Mouse (Mus musculus): ENCODE data around the gene Gfpt2. TPM values are rescaled to one million over a fixed set of nuclear protein-coding genes. Genes with fewer than 3 reads are reported as not detected.

The Gfpt2 gene
- polyA plus RNA-seq, 1 experiment from 2014 or later = 8.7 TPM

DNA sequence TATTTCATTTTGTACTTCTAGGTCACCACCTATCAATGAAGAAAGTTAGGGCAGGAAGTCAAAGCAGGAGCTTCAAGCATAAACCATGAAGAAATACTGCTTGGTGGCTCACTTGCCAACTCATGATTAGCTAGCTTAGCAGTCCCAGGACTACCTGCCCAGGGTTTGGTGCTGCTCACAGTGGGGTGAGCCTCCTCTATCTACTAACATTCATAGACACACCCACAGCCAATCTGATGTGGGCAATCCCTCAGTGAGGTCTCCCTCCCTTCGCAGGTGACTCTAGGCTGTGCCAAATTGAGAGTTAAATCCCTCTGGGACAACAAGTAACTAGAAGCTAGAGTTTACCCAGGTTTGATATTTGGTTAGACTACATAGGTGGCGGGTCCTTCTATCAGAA, 28.4 kb downstream of the Gfpt2 start:
- Histone ChIP-seq H3K36me3 (no peaks in the 10 kb centered on the region), H3K27ac (no peak overlapping the region), H3K9ac (no peak overlapping the region), H3K4me3 (replicated peaks) (no peak overlapping the region), H3K4me2 (no peak overlapping the region), H3K27me3 (replicated peaks) (no peaks in the 10 kb centered on the region), H3K4me1 (no peaks in the 10 kb centered on the region), H3K9me3 (no peaks in the 10 kb centered on the region)
- WGBS = 93% methylated on average over 2 of the region's 2 CpGs
- no peak for ATAC-seq (ENCODE audit: insufficient read depth, low FRiP score, low read depth)

DNA sequence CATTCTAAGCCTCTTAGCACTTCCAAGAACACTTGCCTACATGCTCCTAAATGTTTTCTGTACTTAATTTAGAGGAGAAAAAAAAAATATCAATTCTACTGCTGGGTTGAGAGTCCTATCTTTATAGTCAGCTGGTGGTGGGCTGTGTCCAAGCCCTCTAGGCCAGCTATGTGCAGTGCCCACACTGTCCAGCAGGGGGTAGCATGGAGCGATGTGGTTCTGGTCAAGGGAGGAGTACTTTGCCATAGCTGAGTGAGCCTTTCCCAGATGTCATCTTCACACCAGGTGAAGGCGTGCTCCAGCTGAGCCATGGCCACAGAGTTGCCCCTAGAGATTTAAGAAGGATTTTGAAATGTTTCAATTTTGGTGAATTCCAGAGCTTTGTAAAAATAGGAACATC, 30.9 kb downstream of the Gfpt2 start:
- WGBS = 49% methylated on average over 2 of the region's 2 CpGs
- Histone ChIP-seq H3K4me3 (replicated peaks) (no peak overlapping the region), H3K27ac (no peak overlapping the region), H3K36me3 (no peaks in the 10 kb centered on the region), H3K9me3 (no peaks in the 10 kb centered on the region), H3K4me2 (no peak overlapping the region), H3K9ac (no peak overlapping the region), H3K4me1 (0 out of 2 replicates have a peak, but pooled peaks cover 8% of the 10 kb centered on the region), H3K27me3 (replicated peaks) (no peaks in the 10 kb centered on the region)
- ATAC-seq (ENCODE audit: insufficient read depth, low FRiP score, low read depth) = peak; percentile 33; the same call in 1 of the 2 replicates

DNA sequence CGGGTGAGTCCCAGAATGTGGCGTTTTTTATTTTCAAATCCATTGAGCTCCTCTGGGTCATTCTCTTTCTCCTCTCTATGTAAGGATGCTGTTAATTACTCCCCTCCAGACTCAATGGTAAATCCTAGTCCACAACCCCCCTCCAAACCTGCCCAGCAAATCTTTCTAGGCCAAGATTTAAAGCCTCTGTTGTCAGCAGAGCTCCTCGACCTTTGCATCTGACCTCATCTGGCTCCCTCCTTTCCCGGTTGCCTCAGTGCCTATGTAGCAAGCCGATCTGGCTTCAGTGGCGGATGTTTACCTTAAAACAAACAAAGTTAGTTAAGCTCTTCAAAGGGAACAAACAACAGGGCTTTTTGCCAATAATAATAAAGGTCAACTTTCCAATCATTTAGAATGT, 33.3 kb downstream of the Gfpt2 start:
- Histone ChIP-seq H3K36me3 (0 out of 2 replicates have a peak, but pooled peaks cover 4% of the 10 kb centered on the region), H3K4me1 (0 out of 2 replicates have a peak, but pooled peaks cover 8% of the 10 kb centered on the region), H3K4me3 (replicated peaks) (no peak overlapping the region), H3K27me3 (replicated peaks) (no peaks in the 10 kb centered on the region), H3K4me2 (no peak overlapping the region), H3K9me3 (no peaks in the 10 kb centered on the region), H3K9ac (no peak overlapping the region), H3K27ac (no peak overlapping the region)
- ATAC-seq (ENCODE audit: insufficient read depth, low FRiP score, low read depth) = no peak
- 30% methylated on average over 6 of the region's 6 CpGs for WGBS

DNA sequence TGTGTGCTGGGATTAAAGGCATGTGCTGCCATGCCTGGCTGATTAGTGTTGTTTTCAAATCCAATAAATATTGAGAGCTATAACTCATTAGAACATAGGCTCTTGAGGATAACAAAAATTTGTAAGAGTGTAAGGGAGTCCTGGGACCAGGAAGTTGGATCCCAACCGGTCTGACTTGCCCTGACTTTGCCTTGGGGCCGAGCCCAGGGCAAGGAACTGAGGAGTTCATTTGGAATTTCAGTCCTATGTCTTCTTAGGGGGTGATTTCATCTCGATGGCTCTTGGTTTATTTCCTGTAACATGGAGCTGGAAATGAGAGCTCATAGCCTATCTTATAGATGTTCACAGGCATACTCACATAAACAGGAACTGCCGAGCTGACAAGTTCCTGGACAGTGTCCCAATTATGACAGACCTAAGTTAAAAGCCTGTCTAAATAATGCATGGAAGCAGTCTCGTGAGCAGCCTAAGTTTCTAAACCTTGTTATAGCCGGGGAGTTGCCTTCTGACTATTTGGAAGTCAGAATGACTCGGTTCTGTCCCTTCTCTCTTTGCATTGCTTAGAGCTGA, 35.3 kb downstream of the Gfpt2 start:
- peaks cover 4% of the 10 kb centered on the region; the same call in 1 of the 2 replicates for H3K36me3 ChIP-seq
- H3K9ac ChIP-seq = no peak overlapping the region
- no peaks in the 10 kb centered on the region for H3K27me3 ChIP-seq (replicated peaks)
- H3K4me1 ChIP-seq = 0 out of 2 replicates have a peak, but pooled peaks cover 8% of the 10 kb centered on the region
- peak overlapping the region; percentile 75 for H3K27ac ChIP-seq
- H3K9me3 ChIP-seq = no peaks in the 10 kb centered on the region
- no peak overlapping the region for H3K4me3 ChIP-seq (replicated peaks)
- peak; percentile 42; the same call in 1 of the 2 replicates for ATAC-seq (ENCODE audit: insufficient read depth, low FRiP score, low read depth)
- WGBS = 39% methylated on average over 7 of the region's 7 CpGs
- H3K4me2 ChIP-seq = no peak overlapping the region; the same call in 1 of the 2 replicates

DNA sequence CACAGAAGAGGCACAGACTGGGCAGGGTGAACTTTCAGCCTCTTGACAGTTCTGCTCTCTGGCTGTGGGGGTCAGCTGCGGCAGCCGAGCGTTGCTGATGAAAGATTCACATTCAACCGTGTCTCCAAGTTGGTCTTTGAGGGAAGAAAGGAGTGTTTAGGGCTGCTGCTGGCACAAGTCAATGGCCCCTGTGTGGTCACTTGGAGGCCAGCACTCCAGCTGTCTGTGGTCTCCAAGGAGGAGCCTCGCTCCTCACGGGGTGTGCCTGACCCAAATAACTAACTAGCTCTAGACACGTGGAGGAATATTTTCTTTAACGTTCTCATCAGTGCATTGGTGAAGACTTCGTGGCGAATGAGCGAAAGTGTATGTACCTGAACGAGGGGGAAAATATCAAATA, 38.0 kb downstream of the Gfpt2 start:
- Histone ChIP-seq H3K4me2 (no peak overlapping the region), H3K9ac (no peak overlapping the region), H3K27ac (no peak overlapping the region), H3K9me3 (no peaks in the 10 kb centered on the region), H3K36me3 (peaks cover 12% of the 10 kb centered on the region; the same call in 1 of the 2 replicates), H3K27me3 (replicated peaks) (no peaks in the 10 kb centered on the region), H3K4me3 (replicated peaks) (no peak overlapping the region), H3K4me1 (0 out of 2 replicates have a peak, but pooled peaks cover 8% of the 10 kb centered on the region)
- 77% methylated on average over 12 of the region's 12 CpGs for WGBS
- ATAC-seq (ENCODE audit: insufficient read depth, low FRiP score, low read depth) = no peak

DNA sequence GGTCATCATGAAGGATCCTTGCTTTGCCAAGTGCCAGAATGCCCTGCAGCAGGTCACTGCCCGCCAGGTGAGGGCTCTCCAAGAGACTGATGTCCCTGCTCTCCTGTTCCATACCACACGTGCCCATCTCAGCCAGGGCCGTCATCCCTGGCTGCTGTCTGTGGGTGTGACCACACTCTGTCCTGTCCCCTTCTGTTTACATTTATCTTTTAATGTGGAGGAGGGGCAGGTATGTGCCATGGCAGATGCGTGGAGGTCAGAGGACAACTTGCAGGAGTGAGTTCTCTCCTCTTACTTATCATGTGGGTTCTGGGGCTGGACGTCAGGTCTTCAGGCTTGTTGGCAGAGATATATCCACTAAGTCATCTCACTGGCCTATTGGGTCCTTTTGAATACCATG, 39.0 kb downstream of the Gfpt2 start:
- Histone ChIP-seq H3K36me3 (peaks cover 12% of the 10 kb centered on the region; the same call in 1 of the 2 replicates), H3K4me1 (0 out of 2 replicates have a peak, but pooled peaks cover 8% of the 10 kb centered on the region), H3K9ac (no peak overlapping the region), H3K27ac (no peak overlapping the region), H3K4me3 (replicated peaks) (no peak overlapping the region), H3K27me3 (replicated peaks) (no peaks in the 10 kb centered on the region), H3K9me3 (no peaks in the 10 kb centered on the region), H3K4me2 (no peak overlapping the region)
- ATAC-seq (ENCODE audit: insufficient read depth, low FRiP score, low read depth) = no peak
- 82% methylated on average over 5 of the region's 5 CpGs for WGBS

DNA sequence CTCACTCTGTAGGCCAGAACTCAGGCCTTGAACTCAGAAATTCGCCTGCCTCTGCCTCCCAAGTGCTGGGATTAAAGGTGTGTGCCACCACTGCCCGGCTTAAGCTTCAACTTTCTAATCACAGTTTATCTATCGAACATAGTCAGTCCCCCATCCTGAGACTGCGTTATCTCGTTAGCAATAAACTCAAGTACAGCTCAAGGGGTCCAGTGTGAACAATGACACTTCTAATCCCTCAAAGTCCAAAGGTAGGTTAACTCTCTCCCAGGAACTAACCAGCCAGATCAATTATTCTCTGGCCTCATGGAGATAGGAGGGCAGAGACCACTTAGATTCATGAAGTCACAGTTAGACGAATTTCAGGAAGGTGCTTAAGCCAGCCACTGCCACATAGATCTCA, 40.3 kb downstream of the Gfpt2 start:
- WGBS = 89% methylated on average over 6 of the region's 6 CpGs
- Histone ChIP-seq H3K27ac (no peak overlapping the region), H3K9ac (no peak overlapping the region), H3K4me1 (0 out of 2 replicates have a peak, but pooled peaks cover 5% of the 10 kb centered on the region), H3K27me3 (replicated peaks) (no peaks in the 10 kb centered on the region), H3K36me3 (peaks cover 12% of the 10 kb centered on the region; the same call in 1 of the 2 replicates), H3K4me3 (replicated peaks) (no peak overlapping the region), H3K9me3 (no peaks in the 10 kb centered on the region), H3K4me2 (no peak overlapping the region)
- no peak for ATAC-seq (ENCODE audit: insufficient read depth, low FRiP score, low read depth)

DNA sequence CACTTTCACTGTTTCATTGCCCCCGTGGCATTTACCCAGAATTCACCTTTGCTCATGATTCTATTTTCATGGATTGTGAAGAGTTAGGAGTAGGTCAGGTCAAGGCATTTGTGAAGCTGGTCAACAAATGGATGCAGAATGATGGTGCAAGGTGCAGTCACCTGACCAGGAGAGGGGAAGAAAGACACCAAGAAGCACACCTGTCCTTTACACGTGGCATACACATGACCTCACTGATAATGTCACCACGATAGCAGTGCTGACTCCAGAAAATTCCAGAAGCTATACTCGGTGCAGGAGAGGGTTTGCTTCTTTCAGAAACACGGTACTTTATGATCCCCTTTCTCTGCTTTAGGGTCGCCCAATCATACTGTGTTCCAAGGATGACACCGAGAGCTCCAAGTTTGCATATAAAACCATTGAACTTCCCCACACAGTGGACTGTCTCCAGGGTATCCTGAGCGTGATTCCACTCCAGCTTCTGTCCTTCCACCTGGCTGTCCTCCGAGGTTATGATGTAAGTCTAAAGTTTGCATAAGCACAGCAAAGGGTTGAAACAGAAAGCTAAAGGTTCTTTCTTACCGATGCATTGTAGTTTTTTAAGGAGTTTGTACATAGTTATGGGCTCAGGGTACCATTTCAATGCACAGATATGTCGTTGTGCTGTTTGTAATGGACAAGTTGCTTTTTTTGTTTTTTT, 41.4 kb downstream of the Gfpt2 start:
- H3K9me3 ChIP-seq = no peaks in the 10 kb centered on the region
- H3K4me1 ChIP-seq = no peaks in the 10 kb centered on the region
- no peak overlapping the region for H3K9ac ChIP-seq
- WGBS = 91% methylated on average over 11 of the region's 11 CpGs
- peaks cover 12% of the 10 kb centered on the region; the same call in 1 of the 2 replicates for H3K36me3 ChIP-seq
- H3K27me3 ChIP-seq (replicated peaks) = no peaks in the 10 kb centered on the region
- no peak overlapping the region for H3K27ac ChIP-seq
- H3K4me2 ChIP-seq = no peak overlapping the region
- no peak for ATAC-seq (ENCODE audit: insufficient read depth, low FRiP score, low read depth)
- H3K4me3 ChIP-seq (replicated peaks) = no peak overlapping the region

DNA sequence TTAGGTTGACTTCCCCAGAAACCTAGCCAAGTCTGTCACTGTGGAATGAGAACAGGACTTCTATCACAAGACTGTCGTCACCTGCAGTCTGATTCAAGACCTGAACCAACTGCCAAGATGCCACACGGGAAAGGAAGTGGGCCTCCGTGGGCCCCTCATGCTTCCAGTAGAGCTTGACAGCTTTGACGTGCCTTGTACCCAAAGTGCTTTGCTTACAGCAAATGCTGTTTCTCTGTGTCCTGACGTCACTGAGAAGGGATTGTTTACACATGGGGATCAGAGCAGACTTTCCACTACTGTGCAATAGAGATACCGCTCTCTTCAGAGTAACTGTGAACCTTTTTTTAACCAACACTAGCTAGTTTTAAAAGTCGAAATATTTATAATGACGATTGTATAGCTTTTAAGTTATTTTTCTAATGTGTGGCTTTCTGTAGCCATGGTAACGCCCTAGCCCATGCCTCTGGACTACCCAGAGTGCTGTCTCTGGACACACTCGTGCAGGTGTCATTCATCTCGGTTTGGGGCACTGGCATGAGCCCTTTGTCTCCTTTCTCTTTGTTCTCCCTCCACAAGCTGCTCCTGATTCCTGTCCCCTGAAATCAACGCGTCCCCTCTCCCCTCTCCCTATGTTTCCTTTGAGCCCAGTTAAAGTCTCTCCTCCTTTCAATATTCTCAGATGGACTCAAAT, 43.9 kb downstream of the Gfpt2 start:
- H3K36me3 ChIP-seq = peaks cover 8% of the 10 kb centered on the region; the same call in 1 of the 2 replicates
- H3K9ac ChIP-seq = no peak overlapping the region
- no peaks in the 10 kb centered on the region for H3K4me1 ChIP-seq
- H3K27me3 ChIP-seq (replicated peaks) = no peaks in the 10 kb centered on the region
- H3K4me2 ChIP-seq = no peak overlapping the region
- H3K27ac ChIP-seq = no peak overlapping the region
- WGBS = 49% methylated on average over 13 of the region's 13 CpGs
- H3K9me3 ChIP-seq = no peaks in the 10 kb centered on the region
- no peak overlapping the region for H3K4me3 ChIP-seq (replicated peaks)
- no peak; the same call in 1 of the 2 replicates for ATAC-seq (ENCODE audit: insufficient read depth, low FRiP score, low read depth)

DNA sequence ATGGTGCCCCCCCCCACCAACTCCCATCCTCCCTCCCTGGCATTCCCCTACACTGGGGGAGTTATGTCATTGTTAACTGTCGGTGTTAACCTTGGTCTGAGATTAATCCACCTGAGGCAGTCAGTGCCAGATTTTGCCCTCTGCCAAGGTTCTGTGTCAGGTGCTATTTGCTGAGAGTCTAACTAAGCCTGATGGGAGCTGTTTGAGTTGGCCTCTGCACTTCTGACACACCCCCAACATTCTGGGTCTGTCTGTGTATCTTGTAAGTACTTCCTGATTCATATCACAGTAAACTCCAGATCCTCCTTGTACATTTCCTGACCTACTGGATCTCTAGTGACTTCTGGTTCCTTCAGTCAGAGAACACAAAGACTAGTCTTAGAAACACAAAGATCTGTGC, 46.7 kb downstream of the Gfpt2 start:
- no peak overlapping the region for H3K4me2 ChIP-seq
- WGBS = 55% methylated on average over 1 of the region's 1 CpGs
- H3K36me3 ChIP-seq = no peaks in the 10 kb centered on the region
- no peak overlapping the region for H3K4me3 ChIP-seq (replicated peaks)
- no peak overlapping the region for H3K9ac ChIP-seq
- peak; percentile 74; the same call in 1 of the 2 replicates for ATAC-seq (ENCODE audit: insufficient read depth, low FRiP score, low read depth)
- no peak overlapping the region for H3K27ac ChIP-seq
- H3K27me3 ChIP-seq (replicated peaks) = no peaks in the 10 kb centered on the region
- no peaks in the 10 kb centered on the region for H3K4me1 ChIP-seq
- no peaks in the 10 kb centered on the region for H3K9me3 ChIP-seq

DNA sequence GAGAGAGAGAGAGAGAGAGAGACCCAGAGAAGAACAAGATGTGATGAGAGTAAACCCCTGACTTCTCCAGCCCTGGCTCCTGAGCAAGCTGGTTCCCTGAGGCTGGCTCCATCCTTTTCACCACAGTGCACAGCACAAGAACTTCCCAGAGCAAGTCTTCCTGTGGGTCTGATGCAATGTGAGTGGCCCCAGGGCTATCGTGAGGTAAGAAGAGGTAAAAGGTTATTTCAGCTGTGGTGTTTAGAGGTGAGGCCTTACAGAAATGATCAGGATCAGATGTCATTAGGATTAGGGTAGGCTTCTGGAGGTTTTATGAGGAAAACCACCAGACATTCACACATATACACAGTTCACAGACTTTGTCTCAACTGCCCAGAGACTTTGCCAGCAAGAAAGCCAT, 47.9 kb downstream of the Gfpt2 start:
- ATAC-seq (ENCODE audit: insufficient read depth, low FRiP score, low read depth) = no peak
- Histone ChIP-seq H3K27me3 (replicated peaks) (no peaks in the 10 kb centered on the region), H3K4me1 (peaks cover 4% of the 10 kb centered on the region; the same call in 1 of the 2 replicates), H3K9me3 (no peaks in the 10 kb centered on the region), H3K4me3 (replicated peaks) (no peak overlapping the region), H3K4me2 (no peak overlapping the region), H3K36me3 (no peaks in the 10 kb centered on the region), H3K9ac (no peak overlapping the region), H3K27ac (no peak overlapping the region)
- WGBS = 63% methylated on average over 1 of the region's 1 CpGs

DNA sequence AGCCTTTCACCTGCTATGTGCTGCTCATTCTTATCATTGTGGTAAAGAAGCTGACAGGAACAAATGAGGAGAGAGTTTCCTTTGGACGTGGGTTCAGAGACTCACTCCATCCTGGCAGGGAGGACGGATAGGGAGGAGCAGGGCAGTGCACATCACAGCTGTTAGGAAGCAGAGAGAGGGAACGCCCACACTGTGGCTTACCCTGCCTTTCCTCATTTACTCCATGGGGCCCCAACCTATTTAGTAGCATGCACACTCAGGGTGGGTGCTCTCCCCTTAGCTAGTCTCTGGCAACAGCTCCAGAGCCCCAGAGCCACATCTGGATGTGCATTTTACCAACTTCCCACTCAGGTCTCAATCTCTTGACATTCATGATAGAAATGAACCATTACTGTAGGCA, 48.7 kb downstream of the Gfpt2 start:
- H3K4me2 ChIP-seq = no peak overlapping the region
- no peak for ATAC-seq (ENCODE audit: insufficient read depth, low FRiP score, low read depth)
- H3K9me3 ChIP-seq = no peaks in the 10 kb centered on the region
- H3K36me3 ChIP-seq = no peaks in the 10 kb centered on the region
- no peak overlapping the region for H3K9ac ChIP-seq
- no peak overlapping the region for H3K4me3 ChIP-seq (replicated peaks)
- no peaks in the 10 kb centered on the region for H3K27me3 ChIP-seq (replicated peaks)
- no peak overlapping the region for H3K27ac ChIP-seq
- H3K4me1 ChIP-seq = peaks cover 8% of the 10 kb centered on the region; the same call in 1 of the 2 replicates
- 33% methylated on average over 3 of the region's 3 CpGs for WGBS
